In the genomic region with DNA sequence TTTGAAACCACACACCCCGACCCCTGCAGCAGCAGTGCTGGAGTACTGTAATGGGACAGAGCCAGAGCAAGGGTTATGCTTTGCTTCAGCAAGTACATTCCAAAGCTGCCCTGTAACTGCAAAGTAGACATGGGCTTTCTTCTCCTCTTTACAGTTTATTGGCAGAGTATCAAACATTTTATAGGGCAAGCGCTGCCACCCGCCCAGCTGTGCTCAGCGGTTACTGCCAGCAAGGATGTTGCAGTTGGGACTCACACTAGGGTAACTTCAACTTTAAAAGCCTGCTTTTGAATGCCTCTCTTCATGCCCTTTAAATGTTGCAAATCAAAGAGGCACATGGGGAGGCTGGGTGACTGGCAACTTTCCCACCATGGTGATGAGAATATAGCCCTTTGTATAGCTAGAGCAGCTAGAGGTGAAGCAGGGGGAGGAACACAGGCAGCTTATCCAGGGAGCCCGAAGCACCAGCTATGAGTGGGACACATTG, we compare ENCODE assay signal across 9 mouse cellular contexts. TPM values are rescaled to one million over a fixed set of nuclear protein-coding genes. Genes with fewer than 3 reads are reported as not detected.
DNase-seq lines count a peak whose midpoint lies in the region; ATAC-seq and TF ChIP-seq lines count a peak whose summit lies in the region.
"Had no signal": no experiment of that assay in that cellular context is flagged by ENCODE, and none has a peak within 500 bp of the region (broad histone marks: within the 10 kb centered on the region; RNA-seq: fewer than 3 reads in every experiment).

No protein-coding gene starts in this region.

- no peak for TF ChIP-seq POLR2A in lung, adult 2 months (IDR thresholded peaks at IDR 0.05; ENCODE audit: borderline replicate concordance, extremely low read depth, low read depth, low read length)

- H3K4me1 ChIP-seq in heart, embryonic 13.5 days, result peaks cover 22% of the 10 kb centered on the region
- H3K4me1 ChIP-seq in heart, embryonic 11.5 days (ENCODE audit: control insufficient read depth, insufficient read depth, low read length), result peaks cover 2% of the 10 kb centered on the region; the same call in 1 of the 2 replicates
- H3K4me1 ChIP-seq in lung, adult 2 months (ENCODE audit: control insufficient read depth, insufficient read depth, low read length), result no peaks in the 10 kb centered on the region
- no peaks in the 10 kb centered on the region for H3K4me1 ChIP-seq in hindbrain, postnatal 0 days (ENCODE audit: insufficient read depth, low read length)
- 0 out of 2 replicates have a peak, but pooled peaks cover 2% of the 10 kb centered on the region for H3K4me1 ChIP-seq in stomach, postnatal 0 days (replicated peaks; ENCODE audit: control insufficient read depth, insufficient read depth)

- TF ChIP-seq CTCF in lung, adult 2 months (IDR thresholded peaks at IDR 0.05; ENCODE audit: insufficient read depth, low read length), result no peak
- TF ChIP-seq CTCF in hindbrain, postnatal 0 days (IDR thresholded peaks at IDR 0.05; ENCODE audit: low read depth), result no peak
- TF ChIP-seq CTCF in stomach, postnatal 0 days (IDR thresholded peaks at IDR 0.05; ENCODE audit: low read depth), result no peak

- ATAC-seq in heart, embryonic 13.5 days (ENCODE audit: extremely low read depth, insufficient number of reproducible peaks, low FRiP score, low TSS enrichment), result no peak
- ATAC-seq in heart, embryonic 11.5 days (replicated peaks; ENCODE audit: insufficient number of reproducible peaks, low FRiP score, low TSS enrichment), result no peak
- peak; percentile 88 for ATAC-seq in hindbrain, postnatal 0 days
- peak; percentile 45; the same call in 1 of the 2 replicates for ATAC-seq in stomach, postnatal 0 days (ENCODE audit: low FRiP score, low TSS enrichment)

- no peak overlapping the region for H3K4me2 ChIP-seq in heart, embryonic 13.5 days
- H3K4me2 ChIP-seq in heart, embryonic 11.5 days, result no peak overlapping the region
- H3K4me2 ChIP-seq in hindbrain, postnatal 0 days (ENCODE audit: low read depth, low read length), result no peak overlapping the region
- H3K4me2 ChIP-seq in stomach, postnatal 0 days (replicated peaks; ENCODE audit: low read depth), result no peak overlapping the region

- no peak for TF ChIP-seq EP300 in stomach, postnatal 0 days (optimal IDR thresholded peaks at IDR 0.05)

- H3K4me3 ChIP-seq in heart, embryonic 13.5 days, result no peak overlapping the region
- no peak overlapping the region for H3K4me3 ChIP-seq in heart, embryonic 11.5 days (ENCODE audit: low read depth, low read length)
- H3K4me3 ChIP-seq in lung, adult 2 months (replicated peaks; ENCODE audit: extremely low read depth, low read depth, low read length), result no peak overlapping the region
- no peak overlapping the region for H3K4me3 ChIP-seq in hindbrain, postnatal 0 days (ENCODE audit: low read length)
- H3K4me3 ChIP-seq in stomach, postnatal 0 days (ENCODE audit: low read depth, low read length), result no peak overlapping the region

- H3K9ac ChIP-seq in heart, embryonic 13.5 days, result no peak overlapping the region
- no peak overlapping the region for H3K9ac ChIP-seq in heart, embryonic 11.5 days (ENCODE audit: low read depth, low read length)
- H3K9ac ChIP-seq in hindbrain, postnatal 0 days (replicated peaks; ENCODE audit: low read length), result no peak overlapping the region
- no peak overlapping the region for H3K9ac ChIP-seq in stomach, postnatal 0 days (ENCODE audit: low read length)

- DNase-seq in lung, postnatal 10 days, result peak; percentile 5
- DNase-seq in lung, adult 2 months, result no peak
- peak; percentile 75 for DNase-seq in hindbrain, postnatal 0 days (ENCODE audit: low spot score)
- DNase-seq in stomach, postnatal 0 days (ENCODE audit: low spot score), result peak; percentile 17
- no peak for DNase-seq in adrenal gland, postnatal 25 days
- DNase-seq in layer of hippocampus, adult 9-10 months (ENCODE audit: low spot score), result no peak
- DNase-seq: cerebellum, postnatal 14 days had no signal

- H3K36me3 ChIP-seq in heart, embryonic 13.5 days, result no peaks in the 10 kb centered on the region
- H3K36me3 ChIP-seq in heart, embryonic 11.5 days (ENCODE audit: control insufficient read depth, insufficient read depth, low read length), result no peaks in the 10 kb centered on the region
- H3K36me3 ChIP-seq in hindbrain, postnatal 0 days (ENCODE audit: insufficient read depth, low read length), result no peaks in the 10 kb centered on the region
- no peaks in the 10 kb centered on the region for H3K36me3 ChIP-seq in stomach, postnatal 0 days (ENCODE audit: control insufficient read depth, insufficient read depth, low read length)

- 46% methylated on average over 5 of the region's 5 CpGs for WGBS in heart, embryonic 13.5 days
- 71% methylated on average over 5 of the region's 5 CpGs for WGBS in heart, embryonic 11.5 days (ENCODE audit: insufficient replicate concordance)
- WGBS in lung, adult 2 months, result 47% methylated on average over 5 of the region's 5 CpGs
- WGBS in hindbrain, postnatal 0 days, result 20% methylated on average over 5 of the region's 5 CpGs
- 31% methylated on average over 5 of the region's 5 CpGs for WGBS in stomach, postnatal 0 days

- H3K27ac ChIP-seq in heart, embryonic 13.5 days (replicated peaks), result peak overlapping the region; percentile 44
- no peak overlapping the region for H3K27ac ChIP-seq in heart, embryonic 11.5 days (ENCODE audit: low read depth, low read length)
- no peak overlapping the region for H3K27ac ChIP-seq in hindbrain, postnatal 0 days
- no peak overlapping the region for H3K27ac ChIP-seq in stomach, postnatal 0 days (replicated peaks)

- H3K9me3 ChIP-seq in heart, embryonic 13.5 days, result no peaks in the 10 kb centered on the region
- H3K9me3 ChIP-seq in heart, embryonic 11.5 days (replicated peaks; ENCODE audit: control insufficient read depth, low read length), result no peaks in the 10 kb centered on the region
- no peaks in the 10 kb centered on the region for H3K9me3 ChIP-seq in hindbrain, postnatal 0 days (ENCODE audit: low read length)
- no peaks in the 10 kb centered on the region for H3K9me3 ChIP-seq in stomach, postnatal 0 days (ENCODE audit: control insufficient read depth, low read length)

- H3K27me3 ChIP-seq in heart, embryonic 13.5 days (replicated peaks), result no peaks in the 10 kb centered on the region
- H3K27me3 ChIP-seq in heart, embryonic 11.5 days (ENCODE audit: control insufficient read depth, insufficient read depth, low read length), result no peaks in the 10 kb centered on the region
- H3K27me3 ChIP-seq in hindbrain, postnatal 0 days (ENCODE audit: insufficient read depth, low read length), result no peaks in the 10 kb centered on the region
- no peaks in the 10 kb centered on the region for H3K27me3 ChIP-seq in stomach, postnatal 0 days (ENCODE audit: control insufficient read depth, insufficient read depth, low read length)

RNA-seq across cellular contexts. Expression of a gene that starts 28.7 kb away (rescaled TPM):
- 18.4 and 18.6 TPM in 2 replicates for polyA plus RNA-seq in heart, embryonic 13.5 days (2015; fragmentation: Nextera tagmentation; extraction: Ambion mirVana)
- 18.6 and 23.8 TPM in 2 replicates for polyA plus RNA-seq in heart, embryonic 11.5 days (2014; fragmentation: Nextera tagmentation; extraction: Ambion mirVana)
- 27.8 and 46.0 TPM in 2 replicates for polyA plus RNA-seq in lung, adult 2 months (2012; rRNA removed)
- total RNA-seq in hindbrain, postnatal 0 days (2014; rRNA removed), result 11.9 and 14.6 TPM in 2 replicates
- 21.2 and 21.7 TPM in 2 replicates for polyA plus RNA-seq in hindbrain, postnatal 0 days (2015; fragmentation: Nextera tagmentation; extraction: Ambion mirVana)
- 15.1 and 16.7 TPM in 2 replicates for polyA plus RNA-seq in stomach, postnatal 0 days (2015; fragmentation: Nextera tagmentation; extraction: Ambion mirVana)
- 12.6 and 14.9 TPM in 2 replicates for total RNA-seq in adrenal gland, postnatal 25 days (2021)

Comparison
In these comparisons a context has a peak if more than half of its experiments do, and no peak if none do; other contexts are left out.
1. DNase-seq: peak in lung, postnatal 10 days (single experiment), hindbrain, postnatal 0 days (single experiment) and stomach, postnatal 0 days (single experiment); none in lung, adult 2 months (single experiment), adrenal gland, postnatal 25 days (single experiment) and layer of hippocampus, adult 9-10 months (single experiment).
2. ATAC-seq: peak in hindbrain, postnatal 0 days (single experiment) and stomach, postnatal 0 days (single experiment); none in heart, embryonic 13.5 days (single experiment) and heart, embryonic 11.5 days (single experiment).